Mouse (Mus musculus): ENCODE measurements around the gene Pld4.

Pld4 gene

GRCm38 (mm10) chr12:112738281-112739022, 22.0 kb upstream of the Pld4 start:
- DNase-seq = no peak

- no peak for DNase-seq
These were observed 21.4 kb upstream of the Pld4 start for GRCm38 (mm10) chr12:112739023-112739568.

- DNase-seq = no peak
These were observed 17.7 kb upstream of the Pld4 start for GRCm38 (mm10) chr12:112742768-112743167.

DNA sequence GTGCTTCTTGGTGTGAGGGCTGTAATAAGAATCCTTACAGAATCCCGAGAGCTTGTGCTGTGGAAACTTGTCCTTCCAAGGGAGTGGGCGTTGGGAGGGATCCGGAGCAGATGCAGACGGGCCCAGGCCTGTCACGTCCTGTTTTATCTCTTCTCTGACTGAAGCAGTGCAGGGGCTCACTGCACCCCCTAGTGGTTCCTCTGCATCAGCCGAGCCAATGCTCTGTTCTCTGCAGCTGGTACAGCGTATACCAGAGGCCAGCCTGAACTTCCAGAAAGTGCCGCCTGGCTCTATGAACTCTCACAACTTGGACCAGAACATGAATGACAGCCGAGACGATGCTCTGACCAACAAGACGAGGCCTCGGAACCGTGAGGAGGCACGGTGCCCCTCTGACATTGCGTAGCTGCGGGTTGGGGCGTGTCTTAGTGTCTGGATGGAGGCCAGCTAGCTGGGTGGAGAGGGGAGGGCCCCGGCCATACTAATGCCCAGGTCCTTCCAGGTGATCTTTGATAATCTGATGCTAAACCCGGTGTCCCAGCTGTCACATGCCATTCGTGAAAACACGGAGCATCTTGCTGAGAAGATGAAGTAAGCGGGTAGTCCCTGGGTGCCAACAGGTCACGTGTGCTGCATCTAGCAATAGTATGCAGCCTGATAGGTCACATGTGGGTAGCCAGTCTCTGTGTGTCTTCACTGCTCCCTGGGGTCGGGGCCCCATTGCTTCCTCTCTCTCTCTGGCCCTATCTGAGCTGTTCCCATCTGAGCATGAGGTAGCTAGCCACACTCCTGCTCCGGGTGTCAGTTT, 17.1 kb upstream of the Pld4 start:
- peak; percentile 87 for DNase-seq

DNA sequence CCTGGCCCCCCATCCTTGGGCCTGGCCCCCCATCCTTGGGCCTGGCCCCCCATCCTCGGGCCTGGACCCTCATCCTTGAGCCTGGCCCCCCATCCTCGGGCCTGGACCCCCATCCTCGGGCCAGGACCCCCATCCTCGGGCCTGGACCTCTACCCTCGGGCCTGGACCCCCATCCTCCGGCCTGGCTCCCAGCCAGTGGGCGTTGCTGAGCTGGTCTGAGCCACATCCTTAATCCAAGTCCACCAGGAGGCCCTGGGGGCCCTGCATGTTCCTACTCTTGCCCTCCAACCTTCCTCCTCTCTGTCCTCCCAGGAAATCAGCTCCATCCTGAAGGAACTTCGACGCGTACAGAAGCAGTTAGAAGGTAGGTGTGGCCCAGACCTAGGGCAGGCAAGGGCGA, 16.2 kb upstream of the Pld4 start:
- DNase-seq = no peak

DNA sequence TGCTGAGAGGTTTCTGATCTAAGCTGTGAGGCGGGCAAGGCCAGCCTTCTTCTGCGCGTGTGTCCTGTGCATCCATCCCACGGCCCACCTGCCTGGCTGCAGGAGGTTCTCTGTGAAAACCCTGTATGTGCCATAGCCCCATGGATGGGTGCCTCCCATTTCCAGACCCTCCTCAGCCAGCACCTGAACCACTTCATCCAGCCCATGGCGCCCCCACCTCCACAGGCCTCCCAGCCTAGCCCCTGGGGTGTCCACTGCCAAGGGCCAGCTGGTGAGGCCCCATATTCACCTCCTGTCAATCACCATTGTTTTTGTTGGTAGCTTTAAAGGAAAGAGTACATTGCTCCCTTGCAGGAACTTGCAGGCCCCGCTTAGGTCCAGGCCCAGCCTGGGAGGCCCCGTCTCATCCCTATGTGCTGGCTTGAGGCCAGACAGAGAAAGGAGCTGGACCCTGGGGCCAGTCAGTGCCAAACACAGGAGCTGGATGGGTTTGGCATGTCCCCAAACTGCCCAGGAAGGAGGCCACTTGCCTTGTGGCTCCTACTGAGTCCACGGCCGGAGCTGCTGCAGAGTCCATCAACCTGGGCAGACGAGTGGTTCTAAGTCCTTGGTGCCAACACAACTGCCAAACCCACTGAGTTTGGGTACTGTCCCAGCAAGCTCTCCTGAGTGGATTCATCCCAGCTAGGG, 15.4 kb upstream of the Pld4 start:
- DNase-seq = no peak

DNA sequence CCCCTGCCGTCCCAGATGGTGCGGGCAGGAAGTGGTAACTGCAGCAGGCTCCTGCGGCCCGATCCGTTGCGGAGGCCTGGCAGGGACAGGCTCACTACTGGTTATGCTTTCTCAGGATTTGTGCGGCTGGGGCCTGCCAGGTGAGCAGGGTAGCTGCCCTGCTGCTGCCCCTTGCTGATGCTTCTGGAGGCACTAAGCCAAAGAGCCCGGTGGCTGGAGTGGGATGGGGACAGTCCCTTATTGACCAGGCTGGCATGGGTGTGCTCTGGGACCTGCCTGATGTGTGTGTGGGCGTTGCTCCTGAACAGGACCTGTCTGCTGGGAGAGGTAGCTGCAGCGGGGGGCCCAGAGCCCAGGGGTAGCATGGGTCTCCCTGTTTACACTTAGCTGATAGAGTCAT, 14.7 kb upstream of the Pld4 start:
- DNase-seq = no peak

DNA sequence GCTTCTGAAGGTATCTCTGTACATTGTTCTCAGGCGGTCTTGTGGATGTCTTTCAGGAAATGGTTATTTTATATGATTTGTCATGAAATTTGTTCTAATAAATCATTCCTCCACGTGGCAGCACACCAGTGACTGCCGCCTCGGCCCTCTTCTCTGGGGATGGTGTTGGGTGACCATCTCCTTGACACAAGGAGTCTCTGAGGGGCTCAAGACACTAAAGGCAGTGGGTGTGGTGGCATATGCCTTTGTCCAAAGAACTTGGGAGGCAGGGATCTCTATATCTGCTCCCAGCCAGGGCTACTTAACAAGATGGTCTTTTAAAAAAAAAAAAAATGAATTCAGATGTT, 14.0 kb upstream of the Pld4 start:
- DNase-seq = no peak

GRCm38 (mm10) chr12:112746808-112747605, 13.4 kb upstream of the Pld4 start:
- peak; percentile 91 for DNase-seq

DNA sequence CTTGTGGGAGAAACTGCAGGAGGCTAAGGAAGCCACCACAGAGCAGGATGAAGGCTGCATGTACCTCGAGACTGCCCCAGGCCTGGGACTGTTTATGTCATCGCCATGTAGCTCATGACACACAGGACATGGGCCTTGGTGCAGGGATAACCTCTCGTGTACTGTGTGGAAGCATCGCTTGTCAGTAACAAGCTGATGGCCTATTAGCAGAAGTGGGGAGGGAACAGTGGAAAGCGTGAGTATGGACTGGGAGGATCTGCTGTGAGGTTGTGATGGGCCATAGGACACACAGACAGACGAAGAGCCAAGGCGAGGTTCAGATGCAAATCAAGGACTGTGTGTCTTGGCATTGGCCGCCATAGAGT, 12.9 kb upstream of the Pld4 start:
- no peak for DNase-seq

DNA sequence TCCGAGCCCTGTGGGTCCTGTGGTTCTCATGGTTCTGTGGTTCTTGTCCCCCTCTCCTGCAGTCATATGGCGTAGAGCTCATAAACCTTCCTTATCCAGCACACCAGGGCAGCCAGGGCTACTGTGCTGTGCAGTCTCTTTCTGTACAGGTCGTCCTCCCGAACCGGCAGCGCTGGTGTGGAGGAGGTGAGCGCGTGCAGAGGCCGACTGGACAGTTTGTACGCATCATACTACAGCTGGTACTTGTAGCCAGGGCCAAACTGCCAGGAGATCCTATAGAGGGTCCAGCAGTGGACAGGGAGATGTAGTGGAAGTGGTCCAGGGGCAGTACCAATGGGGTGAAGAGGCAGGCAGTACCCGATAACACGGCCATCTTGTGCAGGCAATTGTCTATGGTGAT, 9.5 kb upstream of the Pld4 start:
- DNase-seq = no peak

- no peak for DNase-seq
These were observed 8.1 kb upstream of the Pld4 start for GRCm38 (mm10) chr12:112752399-112752798.

DNA sequence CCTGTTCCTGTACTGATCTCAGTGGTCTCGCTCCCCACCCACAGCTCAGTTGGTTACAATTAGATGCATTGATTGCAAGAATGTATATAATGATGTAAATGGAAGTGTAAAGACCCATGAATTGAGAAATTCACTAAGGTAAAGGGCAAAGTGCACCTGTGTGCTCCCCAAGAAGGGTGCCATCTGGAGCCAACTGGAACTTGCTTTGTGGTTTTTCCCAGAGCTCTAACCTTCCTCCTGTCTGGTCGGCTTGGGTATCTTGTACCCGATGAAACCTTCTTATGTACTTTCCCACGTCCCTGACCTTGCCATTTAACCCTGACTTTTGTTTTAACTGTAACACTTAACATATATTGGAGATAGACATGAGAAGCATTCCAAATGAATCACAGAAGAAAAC, 4.6 kb upstream of the Pld4 start:
- DNase-seq = no peak

DNA sequence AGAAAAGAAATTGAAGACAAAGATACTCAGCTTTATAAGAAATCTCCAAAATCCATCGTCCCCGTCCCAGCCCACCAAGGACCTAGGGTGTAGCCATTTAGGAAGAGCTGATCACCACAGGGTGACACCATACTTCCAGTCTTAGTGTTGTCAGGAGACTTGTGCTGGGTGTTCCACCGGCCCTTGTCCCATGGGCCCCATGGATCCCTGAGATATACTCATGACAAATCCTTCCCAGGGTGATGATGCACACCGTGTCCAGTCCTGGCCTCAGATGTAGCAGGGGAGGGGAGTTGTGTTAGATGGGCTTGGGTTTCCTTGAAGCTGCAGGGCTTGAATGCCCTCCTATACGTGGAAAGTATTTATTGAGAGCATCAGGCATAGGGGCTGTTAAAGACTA, 2.6 kb upstream of the Pld4 start:
- no peak for DNase-seq

GRCm38 (mm10) chr12:112759471-112759870, 984 bp upstream of the Pld4 start:
- DNase-seq = no peak

- DNase-seq = no peak
These were observed 956 bp downstream of the Pld4 start for GRCm38 (mm10) chr12:112761411-112761810.

GRCm38 (mm10) chr12:112762018-112762417, 1.6 kb downstream of the Pld4 start:
- no peak for DNase-seq

DNA sequence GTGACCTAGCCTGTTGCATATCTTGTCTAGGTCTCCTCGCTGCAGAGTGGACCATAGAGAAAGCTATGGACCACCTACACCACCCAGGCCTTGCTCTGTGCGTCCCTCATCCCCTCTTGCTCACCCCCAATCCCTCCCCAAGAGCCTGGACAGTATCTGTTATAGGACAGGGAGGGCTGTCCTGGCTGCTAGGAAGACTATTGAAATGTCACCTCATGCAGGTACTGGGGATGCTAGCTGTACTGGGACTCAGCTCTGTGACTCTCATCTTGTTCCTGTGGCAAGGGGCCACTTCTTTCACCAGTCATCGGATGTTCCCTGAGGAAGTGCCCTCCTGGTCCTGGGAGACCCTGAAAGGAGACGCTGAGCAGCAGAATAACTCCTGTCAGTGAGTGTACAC, 2.7 kb downstream of the Pld4 start:
- no peak for DNase-seq

DNA sequence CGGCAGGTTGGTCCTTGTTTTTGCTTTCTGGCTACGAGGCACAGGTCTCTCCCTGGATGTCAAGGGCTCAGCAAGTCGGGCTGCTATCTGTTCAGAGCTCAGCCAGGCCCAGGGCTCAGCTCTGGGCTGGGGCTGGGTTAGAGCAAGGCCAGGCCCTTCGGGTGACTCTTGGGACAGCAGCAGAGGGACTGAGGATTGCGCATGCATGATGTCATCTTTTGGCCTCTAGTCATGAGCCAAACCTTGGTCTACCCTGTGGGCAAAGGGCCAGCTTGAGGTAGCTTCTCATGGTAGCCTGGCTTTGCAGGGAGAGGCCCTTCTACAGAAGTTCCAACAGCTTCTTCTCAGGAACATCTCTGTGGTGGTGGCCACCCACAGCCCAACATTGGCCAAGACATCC, 3.7 kb downstream of the Pld4 start:
- no peak for DNase-seq

DNA sequence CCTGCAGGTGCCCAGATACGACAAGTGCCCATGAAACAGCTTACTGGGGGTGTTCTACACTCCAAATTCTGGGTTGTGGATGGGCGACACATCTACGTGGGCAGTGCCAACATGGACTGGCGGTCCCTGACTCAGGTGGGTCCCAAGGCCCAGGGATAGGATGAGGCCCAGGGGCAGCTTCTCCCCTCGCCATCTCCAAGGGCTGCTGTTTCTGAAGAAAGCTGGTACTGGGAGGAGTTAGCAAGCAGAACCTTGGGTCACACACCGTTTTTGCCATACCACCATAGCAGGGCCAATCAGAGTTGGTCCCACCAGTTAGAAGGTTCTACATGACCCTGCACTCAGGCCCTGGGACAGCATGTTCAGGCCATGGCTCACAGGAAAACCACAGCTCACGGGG, 4.5 kb downstream of the Pld4 start:
- no peak for DNase-seq

- DNase-seq = no peak
These were observed 6.1 kb downstream of the Pld4 start for GRCm38 (mm10) chr12:112766586-112766985.

DNA sequence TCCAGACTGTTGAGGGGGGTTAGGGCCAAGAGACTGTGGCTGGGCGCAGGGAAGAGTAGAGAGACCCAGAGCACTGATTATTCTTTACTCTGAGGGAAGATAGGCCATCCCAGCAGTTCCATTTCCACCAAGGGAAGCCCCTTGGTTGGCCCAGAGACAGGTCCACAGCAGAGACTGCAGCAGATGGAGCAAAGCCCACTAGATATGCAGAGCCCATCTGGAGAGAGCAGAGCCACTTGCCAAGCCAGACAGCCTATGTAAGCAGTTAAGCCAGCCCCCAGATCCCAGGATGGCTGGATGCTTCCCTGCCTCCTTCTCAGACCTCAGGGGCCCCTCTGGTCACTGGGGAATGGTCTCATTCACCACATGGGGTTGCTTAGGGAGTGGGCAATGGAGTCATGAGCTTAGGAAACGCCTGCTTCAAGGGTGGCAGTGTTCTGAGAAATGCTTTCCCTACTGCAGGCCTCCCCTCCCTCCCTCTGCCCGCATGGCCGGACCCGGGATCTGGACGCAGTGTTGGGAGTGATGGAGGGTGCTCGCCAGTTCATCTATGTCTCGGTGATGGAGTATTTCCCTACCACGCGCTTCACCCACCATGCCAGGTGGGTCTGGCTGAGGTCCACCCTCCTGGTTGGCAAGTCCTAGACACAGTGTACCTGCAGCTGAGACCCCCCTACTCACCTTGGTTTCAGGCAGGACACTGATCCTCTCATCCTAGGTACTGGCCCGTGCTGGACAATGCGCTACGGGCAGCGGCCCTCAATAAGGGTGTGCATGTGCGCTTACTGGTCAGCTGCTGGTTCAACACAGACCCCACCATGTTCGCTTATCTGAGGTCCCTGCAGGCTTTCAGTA, 6.8 kb downstream of the Pld4 start:
- no peak for DNase-seq

Data from retina, postnatal 1 day (tissue).